Mouse (Mus musculus): ENCODE results near the gene Adcy2. TPM values are rescaled to one million over a fixed set of nuclear protein-coding genes. Genes with fewer than 3 reads are reported as not detected.

The Adcy2 gene
- polyA plus RNA-seq, 1 experiment from 2014 or later = 0.98 TPM

DNA sequence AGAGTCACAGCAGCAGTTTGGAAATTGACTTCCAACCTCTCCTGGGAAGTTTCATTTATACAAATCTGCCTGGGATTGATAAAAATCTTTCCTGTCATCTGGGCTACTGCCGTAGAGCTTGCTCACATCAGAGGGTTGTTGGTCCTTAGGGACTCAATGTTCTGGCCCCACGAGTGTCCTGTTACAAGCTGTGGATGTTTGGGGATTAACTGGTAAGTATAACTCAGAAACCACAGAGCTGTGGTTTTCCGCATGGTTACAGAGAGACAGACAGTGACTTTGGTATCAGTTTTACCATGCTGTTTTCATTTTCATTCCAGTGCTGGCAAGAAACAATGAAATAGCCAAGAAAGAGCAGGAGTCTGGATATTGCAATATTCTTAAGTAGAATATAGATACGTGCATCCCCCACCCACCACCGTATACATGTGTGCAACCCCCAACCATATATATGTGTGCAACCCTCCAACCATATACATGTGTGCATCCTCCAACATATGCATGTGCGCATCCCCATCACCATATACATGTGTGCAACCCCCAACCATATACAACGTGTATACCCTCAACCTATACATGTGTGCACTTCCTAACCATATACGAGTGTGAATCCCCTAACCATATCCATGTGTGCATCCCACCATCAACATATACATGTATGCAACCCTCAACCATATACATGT, 233.3 kb downstream of the Adcy2 start:
- Histone ChIP-seq H3K9ac (no peak overlapping the region), H3K9me3 (replicated peaks) (no peaks in the 10 kb centered on the region), H3K4me3 (no peak overlapping the region), H3K4me1 (replicated peaks) (no peaks in the 10 kb centered on the region), H3K27me3 (no peaks in the 10 kb centered on the region), H3K27ac (no peak overlapping the region), H3K4me2 (no peak overlapping the region), H3K36me3 (no peaks in the 10 kb centered on the region)
- no peak for ATAC-seq (replicated peaks; ENCODE audit: insufficient number of reproducible peaks, insufficient read depth, low FRiP score, low read depth)
- whole genome bisulfite sequencing = 71% methylated on average over 8 of the region's 8 CpGs

DNA sequence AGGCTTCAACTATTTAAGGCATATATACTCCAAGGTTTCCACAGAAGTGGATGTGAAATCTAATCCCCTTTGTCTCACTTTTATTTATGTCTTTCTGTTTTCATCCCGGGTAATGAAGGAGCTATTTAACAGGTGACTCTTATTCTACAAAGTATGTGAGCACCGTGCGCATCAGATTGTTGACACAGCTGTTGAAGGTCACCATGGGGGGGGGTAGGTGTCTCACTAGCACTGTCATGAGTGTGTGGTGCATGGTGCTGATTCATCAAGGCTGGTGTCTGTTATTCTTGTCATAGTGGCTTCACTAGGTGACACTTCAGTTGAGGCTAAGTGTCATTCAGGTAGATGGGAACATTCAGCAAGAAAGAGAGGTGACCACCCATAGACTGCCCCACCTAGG, 234.7 kb downstream of the Adcy2 start:
- H3K36me3 ChIP-seq = no peaks in the 10 kb centered on the region
- H3K9ac ChIP-seq = no peak overlapping the region
- no peaks in the 10 kb centered on the region for H3K9me3 ChIP-seq (replicated peaks)
- H3K27me3 ChIP-seq = no peaks in the 10 kb centered on the region
- no peak for ATAC-seq (replicated peaks; ENCODE audit: insufficient number of reproducible peaks, insufficient read depth, low FRiP score, low read depth)
- no peak overlapping the region for H3K27ac ChIP-seq
- H3K4me2 ChIP-seq = no peak overlapping the region
- 75% methylated on average over 3 of the region's 3 CpGs for WGBS
- no peak overlapping the region for H3K4me3 ChIP-seq
- H3K4me1 ChIP-seq (replicated peaks) = no peaks in the 10 kb centered on the region

DNA sequence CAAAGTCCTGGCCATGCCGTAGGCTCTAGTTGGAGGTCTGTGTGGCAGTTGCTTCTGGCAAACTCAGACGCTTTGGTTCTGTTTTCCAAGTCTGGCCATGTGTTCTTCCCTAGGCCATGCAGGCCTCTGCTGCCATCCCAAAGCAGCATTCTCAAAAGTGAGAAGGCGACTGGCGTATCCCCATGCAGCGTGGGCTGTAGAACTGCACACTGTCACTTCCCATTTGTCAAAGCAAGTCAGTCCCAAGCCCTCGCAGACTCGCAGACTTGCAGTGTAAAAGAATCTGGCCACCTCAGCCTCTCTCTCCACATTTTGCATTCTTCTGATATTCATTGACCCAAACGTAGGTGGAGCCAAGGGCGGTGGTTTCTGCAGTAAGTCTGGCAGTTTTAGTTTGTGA, 249.5 kb downstream of the Adcy2 start:
- Histone ChIP-seq H3K9ac (no peak overlapping the region), H3K9me3 (replicated peaks) (no peaks in the 10 kb centered on the region), H3K27me3 (no peaks in the 10 kb centered on the region), H3K27ac (no peak overlapping the region), H3K4me1 (replicated peaks) (no peaks in the 10 kb centered on the region), H3K4me3 (no peak overlapping the region), H3K4me2 (no peak overlapping the region), H3K36me3 (no peaks in the 10 kb centered on the region)
- 49% methylated on average over 9 of the region's 9 CpGs for WGBS
- ATAC-seq (replicated peaks; ENCODE audit: insufficient number of reproducible peaks, insufficient read depth, low FRiP score, low read depth) = no peak

DNA sequence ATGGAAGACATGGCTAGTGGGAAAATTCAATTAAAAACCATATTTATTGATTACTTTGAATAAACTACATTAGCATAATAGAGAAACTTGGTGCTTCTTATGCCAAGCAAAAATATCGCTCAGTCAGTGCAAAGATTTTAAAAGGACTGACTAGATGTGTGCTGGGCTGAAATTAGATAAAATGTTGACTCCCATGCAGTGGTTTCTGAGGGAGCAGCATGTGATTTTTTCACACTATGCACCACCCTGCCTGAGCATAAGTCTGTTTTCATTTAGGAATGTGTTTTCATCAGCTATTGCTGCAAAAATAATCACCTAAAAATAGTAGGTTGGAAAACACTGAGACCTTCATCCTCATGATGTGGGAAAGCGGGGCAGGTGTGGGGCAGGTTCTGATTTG, 250.0 kb downstream of the Adcy2 start:
- no peaks in the 10 kb centered on the region for H3K9me3 ChIP-seq (replicated peaks)
- ATAC-seq (replicated peaks; ENCODE audit: insufficient number of reproducible peaks, insufficient read depth, low FRiP score, low read depth) = no peak
- H3K27ac ChIP-seq = no peak overlapping the region
- no peaks in the 10 kb centered on the region for H3K27me3 ChIP-seq
- no peaks in the 10 kb centered on the region for H3K4me1 ChIP-seq (replicated peaks)
- 79% methylated on average over 2 of the region's 2 CpGs for WGBS
- H3K4me2 ChIP-seq = no peak overlapping the region
- H3K9ac ChIP-seq = no peak overlapping the region
- no peaks in the 10 kb centered on the region for H3K36me3 ChIP-seq
- no peak overlapping the region for H3K4me3 ChIP-seq

DNA sequence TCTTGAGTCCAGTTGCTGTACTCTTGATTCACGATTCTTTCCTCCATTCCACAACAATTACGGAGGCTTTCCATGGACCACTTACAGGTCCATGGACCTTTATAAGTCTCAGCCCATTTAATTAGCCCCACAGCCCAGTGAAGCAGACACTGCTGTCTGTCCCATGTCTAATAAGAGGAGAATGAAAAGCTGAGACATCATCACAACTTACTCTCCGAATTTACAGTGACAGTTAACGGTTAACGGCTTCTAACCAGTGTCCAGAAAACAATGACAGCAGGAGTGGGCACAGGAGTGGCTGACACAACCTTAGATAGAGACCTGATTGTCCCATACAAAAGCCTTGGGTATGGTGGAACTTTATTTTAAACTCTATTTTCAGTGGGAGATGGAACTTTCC, 253.9 kb downstream of the Adcy2 start:
- WGBS = 79% methylated on average over 5 of the region's 5 CpGs
- ATAC-seq (replicated peaks; ENCODE audit: insufficient number of reproducible peaks, insufficient read depth, low FRiP score, low read depth) = no peak
- no peak overlapping the region for H3K4me2 ChIP-seq
- no peaks in the 10 kb centered on the region for H3K9me3 ChIP-seq (replicated peaks)
- H3K36me3 ChIP-seq = no peaks in the 10 kb centered on the region
- H3K27ac ChIP-seq = no peak overlapping the region
- no peaks in the 10 kb centered on the region for H3K4me1 ChIP-seq (replicated peaks)
- no peaks in the 10 kb centered on the region for H3K27me3 ChIP-seq
- no peak overlapping the region for H3K4me3 ChIP-seq
- H3K9ac ChIP-seq = no peak overlapping the region

DNA sequence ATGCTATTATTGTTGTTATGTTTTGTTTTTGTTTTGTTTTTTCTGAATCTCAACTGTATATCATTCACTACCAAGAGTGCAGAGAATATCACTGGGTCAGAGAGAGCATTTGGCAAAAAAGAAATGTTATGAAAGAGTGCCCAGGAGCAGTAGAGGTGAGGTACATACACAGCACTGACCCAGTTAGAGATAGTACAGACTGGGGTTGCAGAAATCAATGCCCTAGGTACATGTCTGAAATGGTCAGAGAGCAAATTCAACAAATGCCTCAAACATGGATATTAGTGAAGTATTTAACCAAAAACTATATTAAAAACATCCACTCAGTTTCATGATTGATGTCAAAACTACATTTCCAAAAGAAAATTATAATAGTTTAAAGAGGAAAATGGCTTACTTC, 286.7 kb downstream of the Adcy2 start:
- no peaks in the 10 kb centered on the region for H3K36me3 ChIP-seq

DNA sequence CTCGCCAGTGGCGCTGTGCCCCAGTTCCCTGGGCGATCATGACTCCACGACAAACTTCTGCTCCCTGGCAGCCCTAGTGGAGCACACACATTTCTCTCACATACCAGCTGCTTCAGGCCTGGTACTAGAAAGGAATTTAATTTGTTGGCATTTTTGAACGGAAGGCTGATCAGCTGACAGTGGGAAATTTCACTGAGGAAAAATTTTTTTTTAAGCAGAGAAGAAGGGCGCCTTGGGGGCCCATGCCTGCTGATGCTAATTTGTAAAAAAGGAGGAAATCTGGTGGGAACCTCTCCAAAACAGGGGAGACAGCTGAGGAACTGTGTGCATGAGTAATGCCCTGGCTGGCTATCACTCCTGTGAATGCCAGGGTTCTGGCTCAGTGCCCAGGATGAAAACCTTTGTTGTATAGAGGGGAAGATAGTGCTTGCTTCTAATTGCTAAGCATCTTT, 292.0 kb downstream of the Adcy2 start:
- Histone ChIP-seq H3K4me1 (replicated peaks) (no peaks in the 10 kb centered on the region), H3K4me3 (no peak overlapping the region), H3K9me3 (replicated peaks) (no peaks in the 10 kb centered on the region), H3K4me2 (no peak overlapping the region), H3K36me3 (no peaks in the 10 kb centered on the region), H3K27ac (no peak overlapping the region), H3K27me3 (no peaks in the 10 kb centered on the region), H3K9ac (no peak overlapping the region)
- WGBS = 68% methylated on average over 6 of the region's 6 CpGs
- no peak for ATAC-seq (replicated peaks; ENCODE audit: insufficient number of reproducible peaks, insufficient read depth, low FRiP score, low read depth)

More for the DNA sequence above, 286.7 kb downstream of the Adcy2 start:
- no peaks in the 10 kb centered on the region for H3K9me3 ChIP-seq (replicated peaks)
- H3K27ac ChIP-seq = no peak overlapping the region
- H3K4me2 ChIP-seq = no peak overlapping the region
- H3K27me3 ChIP-seq = no peaks in the 10 kb centered on the region
- no peaks in the 10 kb centered on the region for H3K4me1 ChIP-seq (replicated peaks)
- no peak overlapping the region for H3K4me3 ChIP-seq
- ATAC-seq (replicated peaks; ENCODE audit: insufficient number of reproducible peaks, insufficient read depth, low FRiP score, low read depth) = no peak
- no peak overlapping the region for H3K9ac ChIP-seq

DNA sequence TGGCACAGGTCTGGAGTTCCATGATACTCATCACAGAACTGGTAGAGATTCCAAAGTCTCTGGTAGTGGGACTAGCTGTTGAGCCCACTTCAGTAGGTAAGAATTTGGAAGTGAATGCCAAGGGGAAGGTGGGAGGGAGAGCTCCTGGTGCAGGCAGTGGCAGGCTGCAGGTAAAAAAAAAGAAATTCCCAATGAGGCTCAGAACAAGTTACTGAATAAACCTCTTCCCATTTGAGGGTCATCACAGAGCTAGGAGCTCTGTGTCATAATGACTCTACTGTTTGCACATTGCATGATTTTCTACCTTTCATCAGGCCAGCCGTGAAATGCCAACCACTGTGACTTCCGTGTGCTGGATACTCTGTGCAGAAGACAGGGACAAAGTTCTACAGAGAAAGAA, 314.4 kb downstream of the Adcy2 start:
- 78% methylated on average over 2 of the region's 2 CpGs for WGBS
- no peak for ATAC-seq (replicated peaks; ENCODE audit: insufficient number of reproducible peaks, insufficient read depth, low FRiP score, low read depth)
- no peaks in the 10 kb centered on the region for H3K36me3 ChIP-seq
- H3K27ac ChIP-seq = no peak overlapping the region
- H3K9me3 ChIP-seq (replicated peaks) = no peaks in the 10 kb centered on the region
- no peak overlapping the region for H3K4me2 ChIP-seq
- H3K27me3 ChIP-seq = no peaks in the 10 kb centered on the region
- no peak overlapping the region for H3K9ac ChIP-seq
- no peaks in the 10 kb centered on the region for H3K4me1 ChIP-seq (replicated peaks)
- no peak overlapping the region for H3K4me3 ChIP-seq

DNA sequence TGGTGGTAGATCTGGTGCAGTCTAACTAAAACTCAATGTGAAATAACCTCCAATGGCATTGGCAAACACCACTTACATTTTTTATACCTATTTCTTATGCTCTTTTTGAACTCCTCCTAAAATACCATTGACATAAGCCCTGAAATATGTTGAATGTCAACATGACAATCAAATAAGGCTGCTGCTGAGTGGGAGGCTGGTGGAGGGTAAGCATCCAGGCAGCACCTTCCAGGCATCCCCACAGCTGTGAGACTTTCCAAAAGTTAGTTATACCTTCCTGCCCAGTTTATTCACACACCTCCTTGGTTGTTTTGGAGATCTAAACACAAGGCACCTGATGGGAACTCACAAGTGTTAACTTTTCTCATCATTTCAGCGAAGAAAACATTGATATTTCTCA, 318.9 kb downstream of the Adcy2 start:
- H3K4me1 ChIP-seq (replicated peaks) = no peaks in the 10 kb centered on the region
- H3K4me3 ChIP-seq = no peak overlapping the region
- H3K36me3 ChIP-seq = no peaks in the 10 kb centered on the region
- no peak overlapping the region for H3K27ac ChIP-seq
- H3K9me3 ChIP-seq (replicated peaks) = no peaks in the 10 kb centered on the region
- no peak overlapping the region for H3K4me2 ChIP-seq
- no peak for ATAC-seq (replicated peaks; ENCODE audit: insufficient number of reproducible peaks, insufficient read depth, low FRiP score, low read depth)
- no peak overlapping the region for H3K9ac ChIP-seq
- no peaks in the 10 kb centered on the region for H3K27me3 ChIP-seq
- WGBS = 66% methylated on average over 1 of the region's 1 CpGs

DNA sequence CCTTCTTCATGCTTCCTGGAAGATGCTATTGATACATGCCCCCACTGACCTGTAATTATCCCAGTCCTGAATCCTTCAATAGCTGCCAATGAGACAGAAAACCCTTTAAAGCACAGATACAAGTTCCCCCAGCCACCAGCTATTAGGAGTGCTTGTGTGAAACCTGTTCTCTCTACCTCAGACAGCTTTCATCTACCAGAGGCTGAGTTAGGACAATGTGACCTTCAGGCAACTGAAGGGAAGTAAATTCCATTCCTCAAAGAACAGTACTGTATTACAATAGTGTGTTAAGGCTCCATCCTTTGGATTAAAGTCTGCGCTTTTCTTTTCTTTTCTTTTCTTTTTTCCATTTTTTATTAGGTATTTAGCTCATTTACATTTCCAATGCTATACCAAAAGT, 356.6 kb downstream of the Adcy2 start:
- ATAC-seq (replicated peaks; ENCODE audit: insufficient number of reproducible peaks, insufficient read depth, low FRiP score, low read depth) = no peak
- Histone ChIP-seq H3K27me3 (peaks cover 2% of the 10 kb centered on the region; the same call in 1 of the 2 replicates), H3K9me3 (replicated peaks) (no peaks in the 10 kb centered on the region), H3K9ac (no peak overlapping the region), H3K36me3 (no peaks in the 10 kb centered on the region), H3K4me1 (replicated peaks) (no peaks in the 10 kb centered on the region), H3K27ac (no peak overlapping the region), H3K4me2 (no peak overlapping the region), H3K4me3 (no peak overlapping the region)
- WGBS = 88% methylated on average over 1 of the region's 1 CpGs

DNA sequence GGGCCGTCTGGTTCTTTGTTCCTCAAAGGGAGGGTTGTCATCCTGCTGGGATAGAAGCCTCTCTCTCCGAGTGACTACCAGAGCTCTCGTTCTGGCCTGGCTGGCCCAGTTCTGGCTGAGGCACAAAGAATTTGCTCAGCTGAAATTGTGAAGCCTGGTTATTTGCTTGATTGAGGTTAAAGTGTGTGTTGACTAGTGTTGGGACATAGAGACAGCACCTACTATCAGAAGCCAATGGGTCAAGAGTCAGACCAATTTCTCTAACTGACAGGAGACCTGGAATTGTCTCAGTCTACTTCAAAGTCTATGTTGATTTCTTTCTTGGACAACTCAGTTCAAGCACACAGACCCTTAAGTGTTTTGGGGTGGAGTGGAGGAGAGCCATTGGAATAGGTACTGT, 372.3 kb downstream of the Adcy2 start:
- ATAC-seq (replicated peaks; ENCODE audit: insufficient number of reproducible peaks, insufficient read depth, low FRiP score, low read depth) = no peak
- Histone ChIP-seq H3K9ac (no peak overlapping the region), H3K36me3 (no peaks in the 10 kb centered on the region), H3K27me3 (no peaks in the 10 kb centered on the region), H3K4me2 (no peak overlapping the region), H3K4me3 (no peak overlapping the region), H3K9me3 (replicated peaks) (no peaks in the 10 kb centered on the region), H3K27ac (no peak overlapping the region), H3K4me1 (replicated peaks) (no peaks in the 10 kb centered on the region)
- WGBS = 60% methylated on average over 3 of the region's 3 CpGs

DNA sequence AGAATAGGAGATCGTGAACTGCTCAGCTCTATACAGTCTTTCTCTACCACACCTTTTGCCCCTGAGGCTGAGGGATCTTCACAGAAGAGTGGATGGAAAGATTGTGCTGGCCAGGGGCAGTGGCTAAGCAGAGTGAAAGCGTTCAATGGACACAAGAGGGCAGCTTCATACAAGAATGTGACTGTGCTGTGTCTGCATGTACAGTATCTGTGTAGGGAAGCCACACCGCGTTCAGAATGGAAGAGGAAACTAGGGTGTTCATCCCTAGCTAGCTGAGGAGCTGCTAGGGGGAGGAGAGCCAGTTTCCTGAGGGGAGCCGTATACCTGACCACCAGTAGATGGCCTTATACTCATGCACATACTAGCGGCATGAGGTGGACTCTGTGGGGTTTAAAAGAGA, 376.5 kb downstream of the Adcy2 start:
- Histone ChIP-seq H3K4me2 (no peak overlapping the region), H3K36me3 (no peaks in the 10 kb centered on the region), H3K4me1 (replicated peaks) (no peaks in the 10 kb centered on the region), H3K4me3 (no peak overlapping the region), H3K9ac (no peak overlapping the region), H3K9me3 (replicated peaks) (no peaks in the 10 kb centered on the region), H3K27me3 (no peaks in the 10 kb centered on the region), H3K27ac (no peak overlapping the region)
- no peak; the same call in 1 of the 2 replicates for ATAC-seq (replicated peaks; ENCODE audit: insufficient number of reproducible peaks, insufficient read depth, low FRiP score, low read depth)
- 52% methylated on average over 6 of the region's 6 CpGs for WGBS
